Mouse (Mus musculus) activated CD4-positive, CD25-positive, alpha-beta regulatory T cell, adult 9 weeks (primary cell): ENCODE measurements around the gene Ric3. TPM values are rescaled to one million over a fixed set of nuclear protein-coding genes. Genes with fewer than 3 reads are reported as not detected.

ENCODE experiments used
- polyA plus RNA-seq: library from polyadenylated mRNA; unstranded; fragments of 100-300 nt; shearing (Covaris generic); gene quantifications from one replicate; pipeline ENCODE4 v1.2.1, GENCODE M21; 2017

Gene Ric3
- polyA plus RNA-seq, result 0.50 TPM

GRCm38 (mm10) chr7:109083113-109083812 is at the start of gene Ric3:
TSS of gene Ric3 (minus strand) at chr7:109083331.

Other genes starting within 250 kb of the Ric3 start
- not detected for gene Olfr516, start 232.8 kb downstream of the Ric3 start, polyA plus RNA-seq
- gene Olfr517, start 211.0 kb downstream of the Ric3 start, polyA plus RNA-seq, result not detected
- gene Olfr518, start 198.3 kb downstream of the Ric3 start, polyA plus RNA-seq, result not detected
- gene Olfr519, start 188.9 kb downstream of the Ric3 start, polyA plus RNA-seq, result not detected
- 0.07 TPM for gene Nlrp10, start 153.2 kb downstream of the Ric3 start, polyA plus RNA-seq
- 31.2 TPM for gene Eif3f, start 148.9 kb downstream of the Ric3 start, polyA plus RNA-seq
- gene Tub, start 133.0 kb downstream of the Ric3 start, polyA plus RNA-seq, result 0.82 TPM
- not detected for gene Lmo1, start 91.9 kb upstream of the Ric3 start, polyA plus RNA-seq